In genomic region chr14:29222191-29222882, GRCm38 (mm10) we compare ENCODE assay signal across 15 mouse cellular contexts.
DNase-seq lines count a peak whose midpoint lies in the region.
"Had no signal": no experiment of that assay in that cellular context is flagged by ENCODE, and none has a peak within 500 bp of the region (broad histone marks: within the 10 kb centered on the region; RNA-seq: fewer than 3 reads in every experiment).

No protein-coding gene starts in this region.

- DNase-seq in heart, adult 11 months = peak; percentile 51
- DNase-seq in heart, adult 8-10 months (ENCODE audit: low spot score) = no peak
- peak; percentile 92 for DNase-seq in brain, adult 2 months (ENCODE audit: low read depth, low spot score)
- DNase-seq in cerebellum, adult 18-20 months = peak; percentile 70 to 81
- peak; percentile 85 to 87 for DNase-seq in cerebellum, postnatal 25 days
- DNase-seq in spleen, postnatal 10 days (ENCODE audit: low spot score in 2 of 2) = no peak
- no peak for DNase-seq in embryo, embryonic 10 days (ENCODE audit: low spot score)
- DNase-seq: adrenal gland, postnatal 25 days; embryo, embryonic 11 days; gastrocnemius, postnatal 25 days; kidney, adult 8-10 months; kidney, postnatal 14 days; lung, adult 2 months; right cerebral cortex, adult 18-20 months; thymus, postnatal 36 days had no signal

Comparison
In these comparisons a context has a peak if more than half of its experiments do, and no peak if none do; other contexts are left out.
1. DNase-seq: peak in heart, adult 11 months (single experiment), brain, adult 2 months (single experiment), cerebellum, adult 18-20 months (2 of 2) and cerebellum, postnatal 25 days (2 of 2); none in heart, adult 8-10 months (single experiment), spleen, postnatal 10 days (0 of 2) and embryo, embryonic 10 days (single experiment).